Comparison of ENCODE assay signal across 10 mouse cellular contexts in the genomic region with DNA sequence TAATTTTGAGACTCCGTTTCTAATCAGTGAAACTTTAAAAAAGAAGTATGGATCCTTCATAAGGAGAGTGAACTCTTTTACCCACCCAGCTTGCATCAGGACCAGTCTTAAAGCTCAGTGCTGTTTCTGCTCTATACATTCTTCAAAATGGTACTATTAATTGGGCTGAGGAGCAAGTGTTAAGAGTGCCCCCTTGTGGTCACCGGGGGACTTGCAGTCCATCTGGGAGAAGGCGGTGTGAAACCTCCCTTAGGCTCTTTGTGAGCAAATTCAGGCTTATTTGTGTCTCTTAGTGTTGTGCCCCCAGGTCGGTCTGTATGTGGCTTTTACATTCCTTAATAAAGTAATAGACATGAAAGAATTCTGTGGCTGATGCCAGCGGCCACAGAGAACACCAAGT. TPM values are rescaled to one million over a fixed set of nuclear protein-coding genes. Genes with fewer than 3 reads are reported as not detected.
DNase-seq lines count a peak whose midpoint lies in the region; ATAC-seq and TF ChIP-seq lines count a peak whose summit lies in the region.
"Had no signal": no experiment of that assay in that cellular context is flagged by ENCODE, and none has a peak within 500 bp of the region (broad histone marks: within the 10 kb centered on the region; RNA-seq: fewer than 3 reads in every experiment).

No protein-coding gene starts in this region.

- ATAC-seq in liver, embryonic 12.5 days = no peak
- no peak for ATAC-seq in hindbrain, postnatal 0 days

- H3K9ac ChIP-seq in liver, embryonic 12.5 days = no peak overlapping the region
- H3K9ac ChIP-seq in hindbrain, postnatal 0 days (replicated peaks; ENCODE audit: low read length) = no peak overlapping the region
- H3K9ac ChIP-seq: heart, embryonic 13.5 days; stomach, embryonic 15.5 days had no signal

- H3K4me3 ChIP-seq in liver, embryonic 12.5 days = no peak overlapping the region
- no peak overlapping the region for H3K4me3 ChIP-seq in bone marrow, adult 2 months (replicated peaks; ENCODE audit: control insufficient read depth, low read depth, low read length)
- no peak overlapping the region for H3K4me3 ChIP-seq in hindbrain, postnatal 0 days (ENCODE audit: low read length)
- H3K4me3 ChIP-seq: heart, embryonic 13.5 days; stomach, embryonic 15.5 days had no signal

- H3K4me2 ChIP-seq in liver, embryonic 12.5 days = no peak overlapping the region
- H3K4me2 ChIP-seq in hindbrain, postnatal 0 days (ENCODE audit: low read depth, low read length) = no peak overlapping the region
- H3K4me2 ChIP-seq: heart, embryonic 13.5 days; stomach, embryonic 15.5 days had no signal

- H3K4me1 ChIP-seq in liver, embryonic 12.5 days = no peaks in the 10 kb centered on the region
- H3K4me1 ChIP-seq in bone marrow, adult 2 months (ENCODE audit: control insufficient read depth, insufficient read depth, low read length) = no peaks in the 10 kb centered on the region
- H3K4me1 ChIP-seq in hindbrain, postnatal 0 days (ENCODE audit: insufficient read depth, low read length) = no peaks in the 10 kb centered on the region
- H3K4me1 ChIP-seq: heart, embryonic 13.5 days; stomach, embryonic 15.5 days had no signal

- DNase-seq in liver = peak; percentile 58
- peak; percentile 40 for DNase-seq in fibroblast of lung, adult 2 months (ENCODE audit: low read depth)
- DNase-seq in hindbrain, postnatal 0 days (ENCODE audit: low spot score) = peak; percentile 72
- peak; percentile 72 for DNase-seq in left cerebral cortex, postnatal 4 days
- peak; percentile 70 for DNase-seq in ovary, postnatal 14 days (ENCODE audit: low spot score)
- peak; percentile 21 for DNase-seq in urinary bladder, postnatal 10 days (ENCODE audit: low spot score)

- TF ChIP-seq CTCF in bone marrow, adult 2 months (IDR thresholded peaks at IDR 0.05; ENCODE audit: control insufficient read depth, insufficient read depth, low read length) = peak; percentile 77
- peak; percentile 93 for TF ChIP-seq CTCF in hindbrain, postnatal 0 days (IDR thresholded peaks at IDR 0.05; ENCODE audit: low read depth)

- no peaks in the 10 kb centered on the region for H3K27me3 ChIP-seq in liver, embryonic 12.5 days (replicated peaks)
- H3K27me3 ChIP-seq in hindbrain, postnatal 0 days (ENCODE audit: insufficient read depth, low read length) = no peaks in the 10 kb centered on the region
- H3K27me3 ChIP-seq: heart, embryonic 13.5 days; stomach, embryonic 15.5 days had no signal

- 18% methylated on average over 5 of the region's 5 CpGs for WGBS in liver, embryonic 12.5 days (ENCODE audit: insufficient replicate concordance)
- 24% methylated on average over 5 of the region's 5 CpGs for WGBS in bone marrow, adult 2 months
- WGBS in hindbrain, postnatal 0 days = 26% methylated on average over 5 of the region's 5 CpGs

- H3K36me3 ChIP-seq in liver, embryonic 12.5 days = no peaks in the 10 kb centered on the region
- no peaks in the 10 kb centered on the region for H3K36me3 ChIP-seq in hindbrain, postnatal 0 days (ENCODE audit: insufficient read depth, low read length)
- H3K36me3 ChIP-seq: heart, embryonic 13.5 days; stomach, embryonic 15.5 days had no signal

- intact Hi-C loops in left cerebral cortex, postnatal 4 days (cut with DNase I) = loop anchor here (10.0 kb wide), 1 partner anchor 556 kb away; no protein-coding TSS in a partner anchor

- no peak overlapping the region for H3K27ac ChIP-seq in liver, embryonic 12.5 days
- H3K27ac ChIP-seq in bone marrow, adult 2 months (ENCODE audit: control insufficient read depth, insufficient read depth, low read depth, low read length, poor library complexity) = no peak overlapping the region
- no peak overlapping the region for H3K27ac ChIP-seq in hindbrain, postnatal 0 days
- H3K27ac ChIP-seq: heart, embryonic 13.5 days; stomach, embryonic 15.5 days had no signal

- no peak for TF ChIP-seq POLR2A in bone marrow, adult 2 months (IDR thresholded peaks at IDR 0.05; ENCODE audit: borderline replicate concordance, control insufficient read depth, low read depth, low read length)

- H3K9me3 ChIP-seq in liver, embryonic 12.5 days (replicated peaks) = 0 out of 2 replicates have a peak, but pooled peaks cover 4% of the 10 kb centered on the region
- no peaks in the 10 kb centered on the region for H3K9me3 ChIP-seq in hindbrain, postnatal 0 days (ENCODE audit: low read length)
- H3K9me3 ChIP-seq: heart, embryonic 13.5 days; stomach, embryonic 15.5 days had no signal

RNA-seq across cellular contexts. Expression of gene Ankfn1, which starts 56.6 kb away (rescaled TPM):
- not detected in 2 replicates for polyA plus RNA-seq in liver, embryonic 12.5 days (2016; fragmentation: Nextera tagmentation; extraction: Ambion mirVana)
- not detected in 2 replicates for polyA plus RNA-seq in bone marrow, adult 2 months (2011; ENCODE audit: insufficient read depth, insufficient read length, low replicate concordance, missing spikeins)
- 15.3 and 17.6 TPM in 2 replicates for total RNA-seq in hindbrain, postnatal 0 days (2014; rRNA removed)
- 2.4 and 3.0 TPM in 2 replicates for polyA plus RNA-seq in hindbrain, postnatal 0 days (2015; fragmentation: Nextera tagmentation; extraction: Ambion mirVana)
- total RNA-seq in left cerebral cortex, postnatal 4 days (2021) = 10 to 100 TPM in 1 of 2 experiments, 1 to 10 TPM in 1; 6.7 to 11.2 TPM

Comparison
In these comparisons a context has a peak if more than half of its experiments do, and no peak if none do; other contexts are left out.
1. DNase-seq: peak in every context shown above with its lines; median percentile 72 in hindbrain, postnatal 0 days; 72 in left cerebral cortex, postnatal 4 days; 70 in ovary, postnatal 14 days; 58 in liver; 40 in fibroblast of lung, adult 2 months; 21 in urinary bladder, postnatal 10 days.